Mouse (Mus musculus) stomach, postnatal 0 days (tissue): ENCODE results near the gene Exosc6. TPM values are rescaled to one million over a fixed set of nuclear protein-coding genes. Genes with fewer than 3 reads are reported as not detected.
"Not testable (repeated sequence)": the region's sequence is repeated elsewhere in the genome, so short reads cannot be mapped to it uniquely, and the experiment has no call there.

ENCODE experiments used
- ATAC-seq: fragments of 200-750 bp; cut with Nextera tagmentation; 2 replicates; pipeline ENCODE4 v1.8.0; 2017; ENCODE audit not compliant: low FRiP score, low TSS enrichment
- DNase-seq: peaks from one replicate; pipeline ENCODE4 v3.0.0-alpha.2; 2016; ENCODE audit warnings: low spot score
- H3K27ac ChIP-seq: fragments of 300-500 bp; sonication (generic); replicated peaks from 2 replicates; pipeline ENCODE4 v1.5.1; 2014; ENCODE audit warnings: mild to moderate bottlenecking, control low read depth
- H3K27me3 ChIP-seq: fragments of 300-500 bp; sonication (generic); 2 replicates; pipeline ENCODE4 v1.6.1; 2014; ENCODE audit warnings: low read length; ENCODE audit not compliant: control insufficient read depth, insufficient read depth
- H3K36me3 ChIP-seq: fragments of 300-500 bp; sonication (generic); 2 replicates; pipeline ENCODE4 v1.6.1; 2014; ENCODE audit warnings: low read length, mixed read lengths; ENCODE audit not compliant: control insufficient read depth, insufficient read depth
- H3K4me1 ChIP-seq: fragments of 300-500 bp; sonication (generic); replicated peaks from 2 replicates; pipeline ENCODE4 v1.6.1; 2014; ENCODE audit warnings: antibody characterized with exemption; ENCODE audit not compliant: control insufficient read depth, insufficient read depth
- H3K4me2 ChIP-seq: fragments of 300-500 bp; sonication (generic); replicated peaks from 2 replicates; pipeline ENCODE4 v1.6.1; 2014; ENCODE audit warnings: low read depth, mild to moderate bottlenecking, control low read depth, moderate library complexity
- H3K4me3 ChIP-seq: fragments of 300-500 bp; sonication (generic); 2 replicates; pipeline ENCODE4 v1.5.1; 2014; ENCODE audit warnings: low read depth, low read length, control low read depth
- H3K9ac ChIP-seq: fragments of 300-500 bp; sonication (generic); 2 replicates; pipeline ENCODE4 v1.6.1; 2014; ENCODE audit warnings: mild to moderate bottlenecking, low read length, control low read depth, mixed read lengths
- H3K9me3 ChIP-seq: fragments of 300-500 bp; sonication (generic); 2 replicates; pipeline ENCODE4 v1.6.1; 2016; ENCODE audit warnings: low read length; ENCODE audit not compliant: control insufficient read depth
- CTCF ChIP-seq: IDR thresholded peaks from 2 replicates; pipeline ENCODE4 v1.5.1; 2016; ENCODE audit warnings: antibody characterized with exemption, low read depth, mild to moderate bottlenecking, moderate library complexity
- EP300 ChIP-seq: optimal IDR thresholded peaks from 2 replicates; pipeline ENCODE3; 2016; ENCODE audit warnings: antibody characterized with exemption
- WGBS: fragments of 180-500 bp; shearing (Covaris S2); extraction: QIAGEN DNeasy Blood & Tissue Kit; methylation state at CpG from one replicate; pipeline ENCODE4 v1.1.7; 2014; 5-methylcytosine and 5-hydroxymethylcytosine counted together
- polyA plus RNA-seq: library from polyadenylated mRNA; unstranded; fragments of >200 nt; fragmentation: Nextera tagmentation; extraction: Ambion mirVana; gene quantifications from 2 replicates; pipeline ENCODE4 v1.2.1, GENCODE M21; 2015

Gene Exosc6
- polyA plus RNA-seq, 1 experiment from 2014 or later: 8.6 TPM

- Histone ChIP-seq H3K9ac (no peak overlapping the region), H3K36me3 (no peaks in the 10 kb centered on the region), H3K9me3 (no peaks in the 10 kb centered on the region), H3K4me3 (no peak overlapping the region), H3K27ac (no peak overlapping the region), H3K27me3 (no peaks in the 10 kb centered on the region), H3K4me2 (no peak overlapping the region), H3K4me1 (no peaks in the 10 kb centered on the region)
- TF ChIP-seq CTCF (peak; percentile 75), EP300 (no peak)
- DNase-seq: peak; percentile 47
- 0 out of 2 replicates have a peak, but pooled peaks have one; percentile 26 for ATAC-seq
- 30% methylated on average over 6 of the region's 6 CpGs for whole genome bisulfite sequencing
These were observed 23.7 kb downstream of the Exosc6 start for GRCm38 (mm10) chr8:111079861-111080271.

- no peaks in the 10 kb centered on the region for H3K4me1 ChIP-seq
- H3K9ac ChIP-seq: no peak overlapping the region
- H3K4me2 ChIP-seq: no peak overlapping the region
- H3K36me3 ChIP-seq: no peaks in the 10 kb centered on the region
- H3K27me3 ChIP-seq: no peaks in the 10 kb centered on the region
- DNase-seq (no peak), ATAC-seq (no peak)
- H3K27ac ChIP-seq: no peak overlapping the region
- TF ChIP-seq EP300: no peak
- WGBS: 62% methylated on average over 12 of the region's 12 CpGs
- H3K9me3 ChIP-seq: no peaks in the 10 kb centered on the region
- no peak overlapping the region for H3K4me3 ChIP-seq
These were observed 25.6 kb downstream of the Exosc6 start for GRCm38 (mm10) chr8:111081580-111082258.

- DNase-seq, H3K9ac ChIP-seq, H3K4me1 ChIP-seq, H3K27me3 ChIP-seq, H3K4me2 ChIP-seq, H3K36me3 ChIP-seq, H3K4me3 ChIP-seq, H3K9me3 ChIP-seq, H3K27ac ChIP-seq, ATAC-seq: not testable (repeated sequence)
- WGBS: 93% methylated on average over 5 of the region's 5 CpGs
These were observed 27.8 kb downstream of the Exosc6 start for GRCm38 (mm10) chr8:111083936-111084335.

GRCm38 (mm10) chr8:111090126-111090525 is 34.0 kb downstream of the Exosc6 start:
- H3K4me2 ChIP-seq: no peak overlapping the region
- no peaks in the 10 kb centered on the region for H3K36me3 ChIP-seq
- DNase-seq (peak; percentile 83), ATAC-seq (no peak)
- no peak overlapping the region for H3K4me3 ChIP-seq
- no peaks in the 10 kb centered on the region for H3K4me1 ChIP-seq
- no peak overlapping the region for H3K27ac ChIP-seq
- no peak overlapping the region for H3K9ac ChIP-seq
- TF ChIP-seq CTCF (peak; percentile 90), EP300 (no peak)
- WGBS: 2% methylated on average over 2 of the region's 2 CpGs
- no peaks in the 10 kb centered on the region for H3K27me3 ChIP-seq
- H3K9me3 ChIP-seq: no peaks in the 10 kb centered on the region

GRCm38 (mm10) chr8:111091706-111092105 is 35.6 kb downstream of the Exosc6 start:
- no peak for DNase-seq
- ATAC-seq: no peak
- H3K4me2 ChIP-seq: no peak overlapping the region
- no peaks in the 10 kb centered on the region for H3K27me3 ChIP-seq
- no peak overlapping the region for H3K27ac ChIP-seq
- no peaks in the 10 kb centered on the region for H3K36me3 ChIP-seq
- H3K4me1 ChIP-seq: no peaks in the 10 kb centered on the region
- TF ChIP-seq EP300 (no peak), CTCF (no peak)
- 76% methylated on average over 7 of the region's 7 CpGs for WGBS
- H3K4me3 ChIP-seq: no peak overlapping the region
- H3K9ac ChIP-seq: no peak overlapping the region
- H3K9me3 ChIP-seq: no peaks in the 10 kb centered on the region

GRCm38 (mm10) chr8:111092326-111092725 is 36.2 kb downstream of the Exosc6 start, which contains the start of gene Clec18a:
TSS of gene Clec18a (minus strand) at chr8:111092426.
- not testable (repeated sequence) for H3K9me3 ChIP-seq, ATAC-seq, H3K9ac ChIP-seq, H3K4me3 ChIP-seq, H3K36me3 ChIP-seq, H3K27ac ChIP-seq, H3K4me1 ChIP-seq, H3K27me3 ChIP-seq, DNase-seq, H3K4me2 ChIP-seq
- 82% methylated on average over 3 of the region's 6 CpGs for WGBS
